Mouse (Mus musculus) G1E-ER4 (cell line): ENCODE measurements around the gene Srd5a1. TPM values are rescaled to one million over a fixed set of nuclear protein-coding genes. Genes with fewer than 3 reads are reported as not detected.

ENCODE experiments used
- GATA1 ChIP-seq: IDR thresholded peaks from one replicate; pipeline ENCODE4 v1.8.0; 2012; ENCODE audit warnings: low read length, inconsistent platforms
- polyA plus RNA-seq: library from polyadenylated mRNA; stranded (reverse); fragments of >175 nt; gene quantifications from 2 replicates; pipeline ENCODE4 v1.2.3, GENCODE M21; 2012

Gene Srd5a1
- polyA plus RNA-seq, 1 experiment, result 4.3 TPM

DNA sequence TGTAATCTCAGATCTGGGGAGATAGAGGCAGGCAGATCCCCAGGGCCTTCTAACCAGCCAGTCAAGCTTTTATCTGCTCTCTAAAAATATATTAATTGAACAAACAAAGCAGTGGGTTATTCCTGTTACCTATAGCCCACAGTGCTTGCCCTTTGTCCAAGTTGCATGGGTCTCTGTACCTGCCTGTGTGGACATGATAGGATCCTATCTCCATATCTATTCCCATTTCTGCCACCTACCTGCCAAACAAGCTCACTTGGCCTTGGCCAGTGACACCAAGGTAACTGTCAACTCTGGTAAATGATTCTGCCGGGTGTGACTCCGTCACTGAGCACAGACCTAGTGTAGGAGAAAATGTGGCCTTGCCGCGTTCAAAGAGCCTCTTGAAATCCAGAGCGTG lies 19.9 kb downstream of the Srd5a1 start:
- TF ChIP-seq GATA1, result no peak

GRCm38 (mm10) chr13:69588263-69588662 lies 23.0 kb downstream of the Srd5a1 start:
- TF ChIP-seq GATA1, result no peak

- TF ChIP-seq GATA1, result no peak
Measured at GRCm38 (mm10) chr13:69587849-69588248, 23.4 kb downstream of the Srd5a1 start.

GRCm38 (mm10) chr13:69586337-69586736 lies 24.9 kb downstream of the Srd5a1 start:
- no peak for TF ChIP-seq GATA1

DNA sequence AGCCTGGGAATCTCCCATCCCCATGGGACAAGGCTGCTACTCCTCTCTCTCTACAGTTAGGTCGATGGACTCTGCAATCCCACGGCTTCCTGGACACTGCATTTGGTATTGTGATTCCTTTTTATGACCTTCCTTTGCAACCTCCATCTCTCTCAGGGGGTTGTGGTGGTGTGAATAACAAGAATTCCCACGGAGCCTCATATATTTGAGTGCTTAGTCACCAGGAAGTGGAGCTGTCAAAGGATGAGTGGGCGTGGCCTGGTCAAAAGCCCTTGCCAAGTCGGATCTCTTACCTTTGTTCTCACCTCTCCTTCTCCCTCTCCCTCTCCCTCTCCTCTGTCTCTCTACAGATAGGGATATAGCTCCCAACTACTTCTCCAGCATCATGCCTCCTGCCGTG lies 25.4 kb downstream of the Srd5a1 start:
- no peak for TF ChIP-seq GATA1

- TF ChIP-seq GATA1, result no peak
Measured at GRCm38 (mm10) chr13:69583591-69583990, 27.7 kb downstream of the Srd5a1 start.

GRCm38 (mm10) chr13:69582411-69582810 lies 28.8 kb downstream of the Srd5a1 start:
- no peak for TF ChIP-seq GATA1

DNA sequence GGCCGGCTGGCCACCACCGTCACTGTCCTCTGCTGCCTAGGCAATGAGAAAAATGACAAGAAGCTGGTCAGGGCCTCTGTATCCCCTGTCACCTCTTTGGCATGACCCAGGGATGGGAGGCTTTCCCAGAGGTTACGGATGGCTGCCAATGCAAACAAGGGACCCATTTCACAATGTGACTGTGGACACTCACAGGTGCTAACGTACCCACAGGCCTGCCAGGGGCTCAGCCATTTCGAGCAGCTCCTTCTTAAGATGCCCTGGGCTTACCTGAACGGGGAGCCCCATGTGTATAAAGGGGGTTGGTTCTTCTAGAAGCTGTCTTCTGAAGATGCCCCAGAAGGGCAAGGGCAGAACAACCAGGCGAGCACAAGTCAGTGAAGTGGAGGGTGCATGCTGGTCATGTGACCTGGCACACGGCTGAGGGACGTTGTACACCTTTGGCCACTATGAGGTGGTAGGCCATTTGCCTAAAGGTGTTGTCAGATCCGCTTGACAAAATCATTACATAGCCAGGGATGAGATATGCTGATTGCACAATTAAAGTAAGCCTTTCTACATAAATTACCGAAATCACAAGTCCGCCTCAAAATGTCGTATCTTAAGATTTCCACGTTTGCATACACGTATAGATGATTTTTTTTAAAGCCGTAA lies 33.9 kb downstream of the Srd5a1 start:
- no peak for TF ChIP-seq GATA1

DNA sequence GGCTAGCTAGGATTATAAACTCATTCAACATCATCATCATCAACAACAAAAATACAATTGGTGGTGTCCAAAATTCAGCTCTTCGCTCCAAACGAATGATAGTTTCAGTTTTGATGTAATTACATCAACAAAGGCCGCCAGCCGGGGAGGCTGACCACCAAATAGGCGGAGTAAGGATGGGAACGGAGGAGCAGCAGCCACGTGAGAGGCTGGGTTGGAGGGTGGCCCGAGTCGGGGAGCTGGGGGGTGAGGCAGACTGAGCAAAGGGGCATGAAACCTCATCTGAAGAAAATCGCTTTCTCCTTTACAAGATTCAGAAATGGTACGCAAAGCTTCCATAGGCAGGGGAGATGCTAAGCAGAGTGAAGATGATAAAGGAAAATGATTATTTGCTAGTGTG lies 34.6 kb downstream of the Srd5a1 start:
- TF ChIP-seq GATA1, result no peak

DNA sequence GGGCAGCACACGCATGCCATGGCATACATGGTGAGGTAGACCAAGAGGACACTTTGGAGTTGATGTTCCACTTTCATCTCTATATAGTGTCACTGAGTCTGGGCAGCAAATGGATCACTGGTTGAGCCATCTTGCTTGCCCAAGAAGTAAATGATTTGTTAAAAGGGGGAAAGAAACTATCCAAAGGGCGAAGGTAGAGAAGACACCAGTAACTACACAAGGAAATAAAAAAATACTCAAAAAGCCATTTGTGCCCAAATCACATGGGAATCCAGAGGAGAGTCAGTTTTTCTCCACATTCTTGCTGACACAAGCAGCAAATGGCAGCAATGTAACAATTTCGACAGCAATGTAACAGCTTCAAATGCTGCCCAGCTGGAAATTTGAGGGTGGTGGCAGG lies 38.6 kb downstream of the Srd5a1 start:
- TF ChIP-seq GATA1, result no peak

DNA sequence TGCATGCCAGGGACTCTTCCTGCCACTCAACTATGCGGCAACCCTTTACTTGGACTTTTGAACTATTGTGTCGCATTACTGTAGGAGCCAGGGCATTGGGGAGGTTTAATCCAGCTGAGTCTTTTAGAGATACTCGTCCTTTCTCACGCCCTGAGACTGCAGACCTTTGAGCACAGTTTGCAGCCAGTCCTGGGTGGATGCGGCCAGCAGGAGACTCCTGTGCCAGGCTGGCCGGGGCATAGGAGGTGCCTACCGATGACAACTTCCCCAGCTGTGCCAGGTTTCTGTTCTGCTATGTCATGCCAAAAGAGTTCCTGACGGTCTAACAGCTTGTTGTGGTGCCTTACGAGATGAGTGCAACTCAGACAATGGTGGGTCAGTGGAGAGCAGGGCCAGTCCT lies 42.0 kb downstream of the Srd5a1 start:
- TF ChIP-seq GATA1, result no peak

GRCm38 (mm10) chr13:69564573-69564972 lies 46.7 kb downstream of the Srd5a1 start:
- TF ChIP-seq GATA1, result no peak

DNA sequence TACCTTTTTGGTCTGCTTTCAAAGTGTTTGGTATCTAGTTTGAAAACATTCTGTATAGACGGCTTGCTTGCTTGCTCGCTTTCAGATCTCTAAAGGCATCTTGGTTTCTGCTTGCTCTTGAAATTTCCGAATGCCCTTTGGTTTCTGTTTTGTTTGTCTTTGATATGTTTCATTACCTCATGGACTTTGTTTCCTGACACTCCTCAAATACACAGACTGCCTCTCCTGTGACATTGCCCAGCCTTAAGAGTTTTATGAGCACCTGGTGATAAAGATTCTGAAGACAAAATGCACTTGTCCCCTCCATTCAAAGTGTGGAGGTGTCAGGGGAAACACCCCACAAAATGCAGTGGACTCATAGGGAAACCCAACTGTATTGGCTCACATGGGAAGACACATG lies 47.3 kb downstream of the Srd5a1 start:
- TF ChIP-seq GATA1, result no peak

- TF ChIP-seq GATA1, result no peak
Measured at GRCm38 (mm10) chr13:69562654-69563574, 48.3 kb downstream of the Srd5a1 start.

- no peak for TF ChIP-seq GATA1
Measured at GRCm38 (mm10) chr13:69562004-69562403, 49.2 kb downstream of the Srd5a1 start.

DNA sequence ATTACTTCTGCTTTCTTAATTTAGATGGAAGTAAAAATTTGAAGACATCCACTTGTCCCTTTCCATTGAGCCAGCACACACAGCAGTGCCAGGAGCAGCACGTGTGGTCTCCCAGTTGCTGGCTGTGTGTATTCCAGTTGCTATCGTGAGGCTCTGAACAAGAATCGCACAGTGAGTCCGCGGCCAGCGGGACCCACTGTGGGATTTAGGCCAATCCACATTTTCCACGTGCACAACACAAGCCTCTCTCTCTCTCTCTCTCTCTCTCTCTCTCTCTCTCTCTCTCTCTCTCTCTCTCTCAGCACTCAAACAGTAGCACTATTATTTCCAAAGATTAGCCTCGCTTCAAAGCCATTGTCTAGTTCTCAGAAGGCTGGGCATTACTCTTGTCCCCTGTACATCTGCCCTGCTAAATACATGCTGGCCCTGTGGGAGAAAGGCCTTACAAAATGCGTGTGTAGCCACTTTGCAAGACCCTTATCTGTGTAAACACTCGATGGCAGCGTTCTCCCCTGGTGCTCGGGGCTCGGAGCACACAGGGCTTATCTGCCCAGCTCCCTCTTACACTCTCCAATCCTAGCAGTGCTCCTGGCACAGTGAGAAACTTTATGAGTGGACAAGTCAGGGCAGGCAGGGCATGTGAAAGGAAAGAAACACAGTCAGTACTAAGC lies 51.8 kb downstream of the Srd5a1 start:
- no peak for TF ChIP-seq GATA1
